Mouse (Mus musculus): ENCODE measurements around the gene Chrna10.

- TF ChIP-seq CTCF (IDR thresholded peaks at IDR 0.05; ENCODE audit: control insufficient read depth, insufficient read depth, insufficient replicate concordance, low read depth, low read length): no peak
- TF ChIP-seq POLR2A (IDR thresholded peaks at IDR 0.05; ENCODE audit: control insufficient read depth, low read depth, low read length): no peak
Observed at GRCm38 (mm10) chr7:102084041-102084696, 32.5 kb downstream of the Chrna10 start.
